Mouse (Mus musculus) spleen, adult 2 months (tissue): ENCODE results near the gene Zfp593. TPM values are rescaled to one million over a fixed set of nuclear protein-coding genes. Genes with fewer than 3 reads are reported as not detected.

Experiments used
- DNase-seq, 2 experiments: peaks; one replicate each; pipeline versions ENCODE4 v3.0.0 to v3.0.0-alpha.2; 2012 to 2021; ENCODE audit warnings: low spot score in 2 of 2, low read depth in 1 of 2
- H3K27ac ChIP-seq: fragments of 200-500 bp; 2 replicates; pipeline ENCODE4 v1.5.1; 2012; ENCODE audit warnings: low read length, inconsistent platforms; ENCODE audit not compliant: insufficient read depth
- H3K27me3 ChIP-seq: fragments of 200-500 bp; 2 replicates; pipeline ENCODE4 v1.6.1; 2012; ENCODE audit warnings: mild to moderate bottlenecking, moderate library complexity, low read length, inconsistent platforms; ENCODE audit not compliant: control insufficient read depth, insufficient read depth
- H3K36me3 ChIP-seq: fragments of 200-500 bp; 2 replicates; pipeline ENCODE4 v1.6.1; 2012; ENCODE audit warnings: mild to moderate bottlenecking, low read length, inconsistent platforms; ENCODE audit not compliant: control insufficient read depth, insufficient read depth
- H3K4me1 ChIP-seq: fragments of 200-500 bp; 2 replicates; pipeline ENCODE4 v1.6.1; 2011; ENCODE audit warnings: inconsistent platforms; ENCODE audit not compliant: control insufficient read depth, insufficient read depth, insufficient read length
- H3K4me3 ChIP-seq: fragments of 200-500 bp; 2 replicates; pipeline ENCODE4 v1.5.1; 2011; ENCODE audit warnings: mild to moderate bottlenecking, inconsistent platforms; ENCODE audit not compliant: insufficient read depth, insufficient read length; ENCODE audit errors: extremely low read depth
- CTCF ChIP-seq: fragments of 200-500 bp; IDR thresholded peaks from 2 replicates; pipeline ENCODE4 v1.5.1; 2011; ENCODE audit warnings: mild to moderate bottlenecking, inconsistent platforms; ENCODE audit not compliant: insufficient read depth, insufficient read length, insufficient replicate concordance; ENCODE audit errors: extremely low read depth
- POLR2A ChIP-seq: fragments of 200-500 bp; IDR thresholded peaks from 2 replicates; pipeline ENCODE4 v1.6.1; 2011; ENCODE audit warnings: low read depth, low read length, inconsistent platforms
- WGBS: fragments of 180-500 bp; shearing (Covaris S2); methylation state at CpG from one replicate; pipeline ENCODE4 v1.1.7; 2018; 5-methylcytosine and 5-hydroxymethylcytosine counted together
- polyA plus RNA-seq: library from polyadenylated mRNA; depleted of rRNA; stranded (reverse); fragments of >200 nt; gene quantifications from 2 replicates; pipeline ENCODE4 v1.2.3, GENCODE M21; 2012

Zfp593 gene
- polyA plus RNA-seq, 1 experiment: 7.4 TPM

DNA sequence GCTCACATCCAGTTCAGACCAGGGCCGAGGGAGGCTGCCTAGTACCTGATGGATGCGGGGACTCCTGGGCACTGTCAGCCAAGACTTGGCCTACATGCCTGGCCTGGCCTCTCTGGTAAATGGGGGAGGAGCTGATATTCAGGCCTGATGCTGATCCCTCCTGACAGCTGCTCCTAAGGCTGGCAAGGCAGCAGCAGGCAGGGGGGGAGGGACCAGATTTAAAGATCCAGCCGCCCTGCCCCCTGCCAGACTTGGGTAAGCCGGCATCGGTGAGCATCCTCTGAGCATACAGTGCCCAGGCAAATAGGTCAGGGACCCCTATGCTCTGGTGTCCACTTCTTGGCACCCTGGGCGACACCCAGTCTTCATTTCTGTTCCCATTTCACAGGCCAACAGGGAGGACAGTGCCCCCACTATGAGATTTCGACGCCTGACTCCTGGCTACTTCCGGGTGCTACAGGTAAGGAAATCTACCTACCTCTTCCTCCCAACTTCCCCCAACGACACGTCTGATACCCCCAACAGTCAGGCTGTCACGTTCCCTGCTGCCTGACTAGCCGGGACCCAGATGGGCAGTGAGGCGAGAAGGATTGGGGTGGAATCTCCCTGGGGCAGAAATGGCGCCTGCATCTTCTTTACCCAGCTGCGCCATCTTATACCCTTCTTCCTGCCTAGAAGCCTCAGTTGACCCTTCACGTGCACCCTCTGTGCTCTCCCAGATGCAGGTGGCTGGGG, 1.7 kb downstream of the Zfp593 start, which contains the start of gene E130218I03Rik:
Gene E130218I03Rik (plus strand): TSS at position 147 of the 735 bp plus-strand sequence.
- no peak within 1 kb of the TSS for H3K27ac ChIP-seq
- no peaks in the 10 kb centered on the region for H3K36me3 ChIP-seq
- no peak for DNase-seq
- 91% methylated on average over 17 of the region's 17 CpGs for WGBS
- H3K27me3 ChIP-seq: no peaks in the 10 kb centered on the region; the same call in 1 of the 2 replicates
- H3K4me1 ChIP-seq: peaks cover 4% of the 10 kb centered on the region; the same call in 1 of the 2 replicates
- TF ChIP-seq CTCF (no peak), POLR2A (no peak)
- no peak within 1 kb of the TSS for H3K4me3 ChIP-seq

DNA sequence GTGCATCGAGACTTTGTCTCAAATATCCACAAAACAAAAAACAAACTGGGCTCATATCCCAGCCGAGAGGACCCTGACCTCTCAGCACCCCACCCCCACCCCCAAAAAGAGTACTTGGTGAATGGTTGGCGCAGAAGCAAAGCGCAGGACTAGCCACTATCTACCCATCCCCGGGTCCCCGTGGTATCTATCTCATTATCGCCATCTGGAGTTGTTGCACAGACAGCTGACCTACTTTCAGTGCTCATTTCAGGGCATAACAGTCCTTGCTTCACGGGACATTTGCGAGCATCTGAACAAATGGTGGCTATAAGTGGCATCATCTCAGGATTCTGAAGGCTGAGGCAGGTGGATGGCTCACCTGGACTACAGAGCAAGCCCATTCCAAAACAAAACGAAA, 6.7 kb downstream of the Zfp593 start:
- Histone ChIP-seq H3K36me3 (no peaks in the 10 kb centered on the region), H3K4me1 (no peaks in the 10 kb centered on the region), H3K27ac (no peak overlapping the region), H3K4me3 (no peak overlapping the region), H3K27me3 (no peaks in the 10 kb centered on the region)
- TF ChIP-seq CTCF (no peak), POLR2A (no peak)
- no peak for DNase-seq
- 22% methylated on average over 10 of the region's 10 CpGs for WGBS

DNA sequence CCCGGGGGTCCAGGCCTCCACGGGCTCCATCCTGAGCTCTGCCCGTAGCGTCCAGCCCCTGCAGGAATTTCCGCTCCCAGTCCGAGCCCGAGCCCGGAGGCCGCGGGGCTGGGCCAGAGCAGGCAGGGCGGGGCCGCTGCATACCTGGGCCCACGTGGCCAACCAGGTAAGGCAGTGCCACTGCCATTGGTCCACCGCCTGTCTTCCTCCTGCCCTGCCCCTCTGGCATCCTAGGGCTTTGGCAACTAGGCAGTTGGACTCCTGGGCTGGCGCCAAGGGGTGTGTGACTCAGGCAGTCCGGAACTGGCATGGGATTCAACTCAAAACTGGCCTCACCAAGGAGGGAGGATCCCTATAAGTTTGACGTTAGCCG, 7.1 kb downstream of the Zfp593 start, which contains the start of gene Cnksr1:
Gene Cnksr1 (minus strand): TSS at position 121 of the 373 bp plus-strand sequence.
- no peak for TF ChIP-seq POLR2A
- TF ChIP-seq CTCF: no peak
- H3K27me3 ChIP-seq: no peaks in the 10 kb centered on the region
- no peaks in the 10 kb centered on the region for H3K36me3 ChIP-seq
- H3K4me3 ChIP-seq: no peak within 1 kb of the TSS
- H3K4me1 ChIP-seq: no peaks in the 10 kb centered on the region
- 26% methylated on average over 18 of the region's 18 CpGs for WGBS
- no peak within 1 kb of the TSS for H3K27ac ChIP-seq
- no peak for DNase-seq

DNA sequence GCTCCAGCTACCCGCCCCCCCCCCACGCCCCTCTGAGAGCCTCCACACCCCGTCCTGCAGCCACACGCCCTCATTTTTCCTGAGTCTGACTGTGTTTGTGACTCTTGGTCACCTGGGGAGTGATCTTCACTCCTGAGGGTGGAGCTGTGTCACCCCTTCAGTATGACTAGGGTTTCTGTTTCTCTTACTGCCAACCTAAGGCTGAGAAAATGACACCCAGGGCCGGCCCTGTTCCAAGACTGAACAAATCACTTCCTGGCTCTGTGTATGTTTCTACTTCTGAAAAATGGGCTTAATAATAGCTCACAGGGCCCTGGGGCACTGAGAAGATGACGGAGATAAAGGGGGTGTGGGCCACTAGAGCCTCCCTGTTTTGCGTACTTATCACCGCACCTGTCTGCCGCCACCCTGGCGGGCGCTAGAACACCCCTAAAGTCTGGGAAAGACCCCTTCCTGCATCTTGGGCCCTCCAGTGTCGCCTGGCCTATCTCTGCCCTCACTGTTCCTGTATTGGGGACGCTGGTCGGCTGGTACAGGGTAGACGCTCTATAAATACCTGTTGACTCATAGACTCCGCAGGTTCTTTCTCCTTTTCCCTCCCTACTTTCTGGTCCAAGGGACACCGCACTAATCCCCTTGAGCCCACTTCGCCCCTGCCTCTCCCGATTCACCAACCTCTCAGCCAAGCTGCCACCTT, 7.7 kb downstream of the Zfp593 start:
- Histone ChIP-seq H3K4me1 (no peaks in the 10 kb centered on the region), H3K27me3 (no peaks in the 10 kb centered on the region), H3K27ac (no peak overlapping the region), H3K36me3 (no peaks in the 10 kb centered on the region), H3K4me3 (no peak overlapping the region)
- DNase-seq: no peak
- WGBS: 71% methylated on average over 19 of the region's 19 CpGs
- no peak for TF ChIP-seq POLR2A
- no peak for TF ChIP-seq CTCF

DNA sequence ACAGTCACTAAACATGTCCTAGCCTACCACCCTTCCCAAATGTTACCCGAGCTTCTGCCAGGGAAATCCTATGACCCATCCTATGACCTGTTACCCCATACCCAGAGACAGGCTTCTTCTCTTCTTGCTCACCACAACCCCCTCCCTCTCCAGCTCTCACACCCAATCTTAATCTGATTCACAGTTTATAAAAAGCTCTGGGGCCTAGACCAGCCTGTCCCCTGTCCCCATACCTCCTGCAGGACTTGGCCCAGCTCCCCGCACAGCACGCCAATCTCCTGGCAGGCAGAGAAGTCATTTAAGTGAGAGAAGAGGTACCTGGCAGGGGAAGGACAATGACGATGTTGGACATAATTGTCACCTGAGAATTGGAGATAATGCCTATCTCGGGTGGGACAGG, 10.5 kb downstream of the Zfp593 start:
- 76% methylated on average over 5 of the region's 5 CpGs for WGBS
- no peaks in the 10 kb centered on the region for H3K27me3 ChIP-seq

DNA sequence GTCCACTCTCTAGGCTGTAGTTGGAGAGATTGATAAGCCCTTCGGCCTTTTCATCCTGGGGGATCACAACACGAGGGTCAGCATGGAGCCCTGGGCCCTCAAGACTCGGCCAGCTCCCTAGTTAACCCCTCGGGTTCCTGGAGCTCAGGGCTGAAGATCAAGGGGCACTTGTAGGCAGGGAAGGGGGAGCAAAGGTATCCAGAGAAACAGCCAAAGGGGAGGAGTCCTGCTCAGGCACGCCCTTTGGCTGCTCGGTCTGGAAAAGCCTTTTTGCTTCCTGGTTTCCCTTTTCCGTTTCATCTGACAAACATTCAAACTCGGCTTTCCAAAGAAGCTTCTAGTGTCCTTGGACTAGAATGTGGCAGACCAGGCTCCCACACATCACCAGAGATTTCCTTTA, 15.0 kb downstream of the Zfp593 start:
- no peak for DNase-seq
- Histone ChIP-seq H3K4me1 (no peaks in the 10 kb centered on the region), H3K4me3 (no peak overlapping the region), H3K27ac (no peak overlapping the region), H3K36me3 (no peaks in the 10 kb centered on the region), H3K27me3 (no peaks in the 10 kb centered on the region)
- WGBS: 64% methylated on average over 8 of the region's 8 CpGs
- TF ChIP-seq CTCF: no peak
- TF ChIP-seq POLR2A: no peak

More for the DNA sequence above, 10.5 kb downstream of the Zfp593 start:
- TF ChIP-seq POLR2A (no peak), CTCF (no peak)
- Histone ChIP-seq H3K36me3 (no peaks in the 10 kb centered on the region), H3K4me1 (no peaks in the 10 kb centered on the region), H3K4me3 (no peak overlapping the region), H3K27ac (no peak overlapping the region)
- no peak for DNase-seq

DNA sequence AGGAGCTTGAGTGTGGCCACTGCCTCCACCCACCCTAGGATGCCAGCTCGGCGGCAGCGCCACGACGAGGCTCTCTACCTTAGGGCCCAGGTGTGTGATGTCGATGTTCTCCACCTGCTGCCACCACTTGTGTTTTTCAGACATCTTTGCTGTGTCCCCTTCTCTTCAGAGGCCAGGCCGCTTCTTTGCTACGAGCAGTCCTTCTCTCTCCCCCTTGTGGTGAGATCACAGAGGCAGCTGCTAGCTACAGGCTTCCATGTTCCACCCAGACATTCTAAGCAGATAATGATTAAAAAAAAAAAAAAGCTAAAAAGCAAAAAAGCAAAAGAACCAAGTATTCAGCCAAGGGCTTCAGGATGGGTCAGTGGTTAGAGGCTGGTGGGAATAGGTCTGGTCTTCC, 18.2 kb downstream of the Zfp593 start, which contains the start of gene Catsper4:
Gene Catsper4 (minus strand): TSS at position 190 of the 400 bp plus-strand sequence.
- no peaks in the 10 kb centered on the region for H3K4me1 ChIP-seq
- H3K4me3 ChIP-seq: no peak within 1 kb of the TSS
- TF ChIP-seq POLR2A (no peak), CTCF (no peak)
- H3K27ac ChIP-seq: no peak within 1 kb of the TSS
- H3K27me3 ChIP-seq: no peaks in the 10 kb centered on the region
- 83% methylated on average over 8 of the region's 8 CpGs for WGBS
- no peak for DNase-seq
- no peaks in the 10 kb centered on the region for H3K36me3 ChIP-seq
